Mouse (Mus musculus) neural tube, embryonic 12.5 days (tissue): ENCODE measurements at regions not wholly inside any gene's neighbourhood (a gene's known extent, or its start where the extent isn't known, plus 50 kb on each side); places are given as distances from the start of the nearest gene placed in this dataset.

Source experiments
- ATAC-seq: fragments of 200-750 bp; cut with Nextera tagmentation; 2 replicates; pipeline ENCODE4 v1.8.0; 2017; ENCODE audit warnings: low read depth, mild to moderate bottlenecking, moderate TSS enrichment, moderate library complexity; ENCODE audit not compliant: low FRiP score
- H3K27ac ChIP-seq: fragments of 300-500 bp; sonication (generic); 2 replicates; pipeline ENCODE4 v1.5.1; 2016
- H3K27me3 ChIP-seq: fragments of 300-500 bp; sonication (generic); replicated peaks from 2 replicates; pipeline ENCODE4 v1.6.1; 2016; ENCODE audit warnings: mild to moderate bottlenecking
- H3K36me3 ChIP-seq: fragments of 300-500 bp; sonication (generic); 2 replicates; pipeline ENCODE4 v1.6.1; 2016; ENCODE audit warnings: mild to moderate bottlenecking
- H3K4me1 ChIP-seq: fragments of 300-500 bp; sonication (generic); 2 replicates; pipeline ENCODE4 v1.6.1; 2016
- H3K4me2 ChIP-seq: fragments of 300-500 bp; sonication (generic); replicated peaks from 2 replicates; pipeline ENCODE4 v1.6.1; 2016; ENCODE audit warnings: mild to moderate bottlenecking
- H3K4me3 ChIP-seq: fragments of 300-500 bp; sonication (generic); 2 replicates; pipeline ENCODE4 v1.5.1; 2016
- H3K9ac ChIP-seq: fragments of 300-500 bp; sonication (generic); 2 replicates; pipeline ENCODE4 v1.6.1; 2016; ENCODE audit warnings: mild to moderate bottlenecking
- H3K9me3 ChIP-seq: fragments of 300-500 bp; sonication (generic); 2 replicates; pipeline ENCODE4 v1.6.1; 2016; ENCODE audit warnings: mild to moderate bottlenecking
- WGBS: fragments of 180-500 bp; shearing (Covaris S2); methylation state at CpG from one replicate; pipeline ENCODE4 v1.1.7; 2016; 5-methylcytosine and 5-hydroxymethylcytosine counted together

GRCm38 (mm10) chr15:51484207-51484606 lies 2400.5 kb upstream of the Gm7489 start:
- no peak for ATAC-seq
- 88% methylated on average over 2 of the region's 2 CpGs for WGBS

GRCm38 (mm10) chr15:51485554-51485953 lies 2399.2 kb upstream of the Gm7489 start:
- Histone ChIP-seq H3K27me3 (no peaks in the 10 kb centered on the region), H3K4me3 (no peak overlapping the region), H3K9me3 (no peaks in the 10 kb centered on the region), H3K36me3 (no peaks in the 10 kb centered on the region), H3K9ac (no peak overlapping the region), H3K4me1 (no peaks in the 10 kb centered on the region), H3K27ac (no peak overlapping the region), H3K4me2 (no peak overlapping the region)
- WGBS, result 89% methylated on average over 2 of the region's 2 CpGs
- no peak for ATAC-seq

More at GRCm38 (mm10) chr15:51484207-51484606, 2400.5 kb upstream of the Gm7489 start:
- Histone ChIP-seq H3K9me3 (no peaks in the 10 kb centered on the region), H3K9ac (no peak overlapping the region), H3K27me3 (no peaks in the 10 kb centered on the region), H3K36me3 (no peaks in the 10 kb centered on the region), H3K4me2 (no peak overlapping the region), H3K27ac (no peak overlapping the region), H3K4me3 (no peak overlapping the region), H3K4me1 (no peaks in the 10 kb centered on the region)

- WGBS, result 77% methylated on average over 12 of the region's 12 CpGs
- Histone ChIP-seq H3K27me3 (no peaks in the 10 kb centered on the region), H3K4me3 (no peak overlapping the region), H3K4me2 (no peak overlapping the region), H3K9ac (no peak overlapping the region), H3K4me1 (no peaks in the 10 kb centered on the region), H3K9me3 (no peaks in the 10 kb centered on the region), H3K36me3 (no peaks in the 10 kb centered on the region), H3K27ac (no peak overlapping the region)
- no peak for ATAC-seq
These were observed 2382.5 kb upstream of the Gm7489 start for GRCm38 (mm10) chr15:51502058-51502741.

GRCm38 (mm10) chr15:51502742-51503270 lies 2381.9 kb upstream of the Gm7489 start:
- Histone ChIP-seq H3K9ac (no peak overlapping the region), H3K4me2 (no peak overlapping the region), H3K27ac (no peak overlapping the region), H3K27me3 (no peaks in the 10 kb centered on the region), H3K9me3 (no peaks in the 10 kb centered on the region), H3K4me1 (no peaks in the 10 kb centered on the region), H3K4me3 (no peak overlapping the region), H3K36me3 (no peaks in the 10 kb centered on the region)
- no peak for ATAC-seq
- WGBS, result 65% methylated on average over 10 of the region's 10 CpGs

GRCm38 (mm10) chr15:51503341-51503740 lies 2381.4 kb upstream of the Gm7489 start:
- Histone ChIP-seq H3K4me2 (no peak overlapping the region), H3K4me3 (no peak overlapping the region)

GRCm38 (mm10) chr15:51504016-51504760 lies 2380.5 kb upstream of the Gm7489 start:
- no peaks in the 10 kb centered on the region for H3K4me1 ChIP-seq
- 79% methylated on average over 11 of the region's 11 CpGs for WGBS
- no peak overlapping the region for H3K9ac ChIP-seq
- no peak overlapping the region for H3K27ac ChIP-seq
- no peaks in the 10 kb centered on the region for H3K36me3 ChIP-seq
- H3K9me3 ChIP-seq, result no peaks in the 10 kb centered on the region
- H3K4me2 ChIP-seq, result no peak overlapping the region
- no peak overlapping the region for H3K4me3 ChIP-seq
- ATAC-seq, result no peak
- no peaks in the 10 kb centered on the region for H3K27me3 ChIP-seq

More at GRCm38 (mm10) chr15:51503341-51503740, 2381.4 kb upstream of the Gm7489 start:
- Histone ChIP-seq H3K9me3 (no peaks in the 10 kb centered on the region), H3K27ac (no peak overlapping the region), H3K4me1 (no peaks in the 10 kb centered on the region), H3K36me3 (no peaks in the 10 kb centered on the region), H3K9ac (no peak overlapping the region), H3K27me3 (no peaks in the 10 kb centered on the region)
- WGBS, result 60% methylated on average over 7 of the region's 8 CpGs
- ATAC-seq, result no peak

- Histone ChIP-seq H3K27me3 (no peaks in the 10 kb centered on the region), H3K9me3 (no peaks in the 10 kb centered on the region)
- ATAC-seq, result no peak
These were observed 2379.9 kb upstream of the Gm7489 start for GRCm38 (mm10) chr15:51504789-51505188.

GRCm38 (mm10) chr15:51507126-51507525 lies 2377.6 kb upstream of the Gm7489 start:
- H3K4me1 ChIP-seq, result no peaks in the 10 kb centered on the region
- H3K36me3 ChIP-seq, result no peaks in the 10 kb centered on the region
- no peak overlapping the region for H3K4me3 ChIP-seq
- no peaks in the 10 kb centered on the region for H3K9me3 ChIP-seq
- H3K9ac ChIP-seq, result no peak overlapping the region
- no peak overlapping the region for H3K4me2 ChIP-seq
- H3K27me3 ChIP-seq, result no peaks in the 10 kb centered on the region
- no peak for ATAC-seq
- WGBS, result 84% methylated on average over 2 of the region's 2 CpGs
- no peak overlapping the region for H3K27ac ChIP-seq

More at GRCm38 (mm10) chr15:51504789-51505188, 2379.9 kb upstream of the Gm7489 start:
- Histone ChIP-seq H3K9ac (no peak overlapping the region), H3K27ac (no peak overlapping the region), H3K4me1 (no peaks in the 10 kb centered on the region), H3K36me3 (no peaks in the 10 kb centered on the region), H3K4me2 (no peak overlapping the region), H3K4me3 (no peak overlapping the region)
- 79% methylated on average over 5 of the region's 5 CpGs for WGBS

GRCm38 (mm10) chr15:51511319-51511718 lies 2373.4 kb upstream of the Gm7489 start:
- no peaks in the 10 kb centered on the region for H3K36me3 ChIP-seq
- H3K4me3 ChIP-seq, result no peak overlapping the region
- no peak overlapping the region for H3K27ac ChIP-seq
- no peak overlapping the region for H3K9ac ChIP-seq
- 43% methylated on average over 5 of the region's 5 CpGs for WGBS
- H3K9me3 ChIP-seq, result no peaks in the 10 kb centered on the region
- no peaks in the 10 kb centered on the region for H3K27me3 ChIP-seq
- H3K4me1 ChIP-seq, result no peaks in the 10 kb centered on the region
- no peak overlapping the region for H3K4me2 ChIP-seq
- ATAC-seq, result no peak

- Histone ChIP-seq H3K9ac (no peak overlapping the region), H3K4me2 (no peak overlapping the region), H3K27ac (no peak overlapping the region), H3K9me3 (no peaks in the 10 kb centered on the region), H3K4me1 (no peaks in the 10 kb centered on the region), H3K4me3 (no peak overlapping the region), H3K27me3 (no peaks in the 10 kb centered on the region), H3K36me3 (no peaks in the 10 kb centered on the region)
- ATAC-seq, result no peak
- WGBS, result 18% methylated on average over 5 of the region's 5 CpGs
These were observed 2348.4 kb upstream of the Gm7489 start for GRCm38 (mm10) chr15:51536317-51536716.

- Histone ChIP-seq H3K27me3 (no peaks in the 10 kb centered on the region), H3K4me2 (no peak overlapping the region), H3K9me3 (no peaks in the 10 kb centered on the region), H3K4me3 (no peak overlapping the region), H3K27ac (no peak overlapping the region), H3K36me3 (no peaks in the 10 kb centered on the region), H3K9ac (no peak overlapping the region), H3K4me1 (no peaks in the 10 kb centered on the region)
- ATAC-seq, result no peak
- WGBS, result 86% methylated on average over 4 of the region's 4 CpGs
These were observed 2333.4 kb upstream of the Gm7489 start for GRCm38 (mm10) chr15:51551216-51551775.

- H3K36me3 ChIP-seq, result no peaks in the 10 kb centered on the region
- no peak overlapping the region for H3K27ac ChIP-seq
- no peaks in the 10 kb centered on the region for H3K4me1 ChIP-seq
These were observed 2326.5 kb upstream of the Gm7489 start for GRCm38 (mm10) chr15:51558215-51558614.

More at GRCm38 (mm10) chr15:51558215-51558614, 2326.5 kb upstream of the Gm7489 start:
- ATAC-seq, result no peak
- Histone ChIP-seq H3K27me3 (no peaks in the 10 kb centered on the region), H3K9ac (no peak overlapping the region), H3K4me3 (no peak overlapping the region), H3K4me2 (no peak overlapping the region), H3K9me3 (no peaks in the 10 kb centered on the region)
